Mouse (Mus musculus): ENCODE results near the gene Zc4h2. TPM values are rescaled to one million over a fixed set of nuclear protein-coding genes. Genes with fewer than 3 reads are reported as not detected.

Zc4h2 gene
- polyA plus RNA-seq (2015; fragmentation: Nextera tagmentation; extraction: Ambion mirVana), result 4.8 and 5.0 TPM in 2 replicates

DNA sequence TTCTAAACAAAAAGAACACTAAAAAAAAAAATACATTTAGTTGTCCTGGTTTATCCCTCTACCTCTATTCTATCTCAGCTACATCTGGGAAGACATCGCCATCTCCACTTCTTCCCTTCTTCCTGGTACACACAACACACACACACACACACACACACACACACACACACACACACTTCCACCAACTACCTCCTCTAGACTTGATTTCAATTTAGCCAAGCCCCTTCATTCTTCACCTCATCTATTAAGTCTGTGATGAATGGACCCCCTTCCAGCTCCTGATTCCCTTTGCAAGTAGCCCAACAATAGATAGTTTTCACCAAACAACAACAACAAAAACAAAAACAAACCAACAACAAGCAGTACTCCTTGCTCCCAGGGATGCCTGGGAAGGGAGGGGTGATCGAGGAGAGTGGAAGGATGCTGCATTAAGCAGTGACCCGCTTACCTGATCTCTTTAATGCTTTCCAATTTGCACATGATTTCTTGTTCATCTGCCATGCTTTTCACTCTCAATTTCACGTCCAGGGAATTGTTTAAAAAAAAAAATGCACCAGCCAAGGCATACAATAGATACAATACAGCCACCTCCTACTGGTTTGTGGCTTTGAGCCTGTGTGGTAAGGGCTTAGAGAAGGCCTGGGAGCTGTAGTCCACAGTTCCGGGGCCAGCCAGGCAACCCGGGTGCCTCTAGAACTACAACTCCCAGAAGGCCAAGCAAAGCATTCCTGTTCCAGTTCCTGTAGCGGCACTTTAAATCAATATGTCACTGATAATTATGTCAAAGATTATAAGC is at the start of gene Zc4h2:
TSS of gene Zc4h2 (minus strand) at position 706 of the 796 bp plus-strand sequence.

Other genes with a start within 250 kb of the Zc4h2 start
- gene Amer1, start 213.6 kb downstream of the Zc4h2 start, polyA plus RNA-seq (2015; fragmentation: Nextera tagmentation; extraction: Ambion mirVana), result 7.9 and 8.7 TPM in 2 replicates
- 52.2 and 71.1 TPM in 2 replicates for gene Asb12, start 100.5 kb downstream of the Zc4h2 start, polyA plus RNA-seq (2015; fragmentation: Nextera tagmentation; extraction: Ambion mirVana)
- gene Pfn5, start 100.4 kb downstream of the Zc4h2 start, polyA plus RNA-seq (2015; fragmentation: Nextera tagmentation; extraction: Ambion mirVana), result not detected in 2 replicates
- gene Zc3h12b, start 53.2 kb upstream of the Zc4h2 start, polyA plus RNA-seq (2015; fragmentation: Nextera tagmentation; extraction: Ambion mirVana), result 0.79 and 1.1 TPM in 2 replicates

Data from skeletal muscle tissue, postnatal 0 days (tissue).